Mouse (Mus musculus) heart, embryonic 12.5 days (tissue): ENCODE measurements at regions not wholly inside any gene's neighbourhood (a gene's known extent, or its start where the extent isn't known, plus 50 kb on each side); places are given as distances from the start of the nearest gene placed in this dataset.

Source experiments
- ATAC-seq: fragments of 200-750 bp; cut with Nextera tagmentation; 2 replicates; pipeline ENCODE4 v1.8.0; 2017; ENCODE audit warnings: moderate TSS enrichment, moderate library complexity; ENCODE audit not compliant: insufficient number of reproducible peaks, low FRiP score
- H3K27ac ChIP-seq: fragments of 300-500 bp; sonication (generic); 2 replicates; pipeline ENCODE4 v1.5.1; 2016; ENCODE audit warnings: mild to moderate bottlenecking, moderate library complexity; ENCODE audit not compliant: poor library complexity, severe bottlenecking
- H3K27me3 ChIP-seq: fragments of 300-500 bp; sonication (generic); replicated peaks from 2 replicates; pipeline ENCODE4 v1.6.1; 2016; ENCODE audit warnings: mild to moderate bottlenecking, moderate library complexity
- H3K36me3 ChIP-seq: fragments of 300-500 bp; sonication (generic); 2 replicates; pipeline ENCODE4 v1.6.1; 2016; ENCODE audit warnings: mild to moderate bottlenecking, moderate library complexity
- H3K4me1 ChIP-seq: fragments of 300-500 bp; sonication (generic); replicated peaks from 2 replicates; pipeline ENCODE4 v1.6.1; 2016; ENCODE audit warnings: mild to moderate bottlenecking
- H3K4me2 ChIP-seq: fragments of 300-500 bp; sonication (generic); 2 replicates; pipeline ENCODE4 v1.6.1; 2016; ENCODE audit warnings: mild to moderate bottlenecking, moderate library complexity
- H3K4me3 ChIP-seq: fragments of 300-500 bp; sonication (generic); 2 replicates; pipeline ENCODE4 v1.5.1; 2016; ENCODE audit warnings: mild to moderate bottlenecking
- H3K9ac ChIP-seq: fragments of 300-500 bp; sonication (generic); 2 replicates; pipeline ENCODE4 v1.6.1; 2016; ENCODE audit warnings: mild to moderate bottlenecking, moderate library complexity
- H3K9me3 ChIP-seq: fragments of 300-500 bp; sonication (generic); replicated peaks from 2 replicates; pipeline ENCODE4 v1.6.1; 2016; ENCODE audit warnings: mild to moderate bottlenecking, moderate library complexity
- WGBS: fragments of 180-500 bp; shearing (Covaris S2); methylation state at CpG from one replicate; pipeline ENCODE4 v1.1.7; 2016; 5-methylcytosine and 5-hydroxymethylcytosine counted together

GRCm38 (mm10) chr11:24391385-24391784 is 313.5 kb downstream of the Bcl11a start:
- Histone ChIP-seq H3K36me3 (no peaks in the 10 kb centered on the region), H3K27ac (no peak overlapping the region), H3K9ac (no peak overlapping the region), H3K4me3 (no peak overlapping the region), H3K4me1 (no peaks in the 10 kb centered on the region), H3K9me3 (no peaks in the 10 kb centered on the region), H3K4me2 (no peak overlapping the region), H3K27me3 (no peaks in the 10 kb centered on the region)
- no peak for ATAC-seq
- WGBS = 65% methylated on average over 1 of the region's 1 CpGs

GRCm38 (mm10) chr11:24395478-24395877 is 317.6 kb downstream of the Bcl11a start:
- H3K4me3 ChIP-seq = no peak overlapping the region
- 75% methylated on average over 2 of the region's 2 CpGs for WGBS
- H3K4me2 ChIP-seq = no peak overlapping the region
- H3K27me3 ChIP-seq = no peaks in the 10 kb centered on the region
- H3K9ac ChIP-seq = no peak overlapping the region
- H3K27ac ChIP-seq = no peak overlapping the region
- no peak for ATAC-seq
- no peaks in the 10 kb centered on the region for H3K9me3 ChIP-seq
- no peaks in the 10 kb centered on the region for H3K36me3 ChIP-seq
- H3K4me1 ChIP-seq = no peaks in the 10 kb centered on the region

GRCm38 (mm10) chr11:24396911-24397310 is 319.1 kb downstream of the Bcl11a start:
- no peaks in the 10 kb centered on the region for H3K36me3 ChIP-seq
- H3K4me1 ChIP-seq = no peaks in the 10 kb centered on the region
- H3K9ac ChIP-seq = no peak overlapping the region
- no peak overlapping the region for H3K27ac ChIP-seq
- WGBS = 79% methylated on average over 5 of the region's 5 CpGs
- no peak overlapping the region for H3K4me2 ChIP-seq
- H3K27me3 ChIP-seq = no peaks in the 10 kb centered on the region
- no peaks in the 10 kb centered on the region for H3K9me3 ChIP-seq
- no peak for ATAC-seq
- no peak overlapping the region for H3K4me3 ChIP-seq

GRCm38 (mm10) chr11:24397710-24398109 is 319.9 kb downstream of the Bcl11a start:
- H3K36me3 ChIP-seq = no peaks in the 10 kb centered on the region
- 57% methylated on average over 1 of the region's 1 CpGs for WGBS
- H3K4me3 ChIP-seq = no peak overlapping the region
- H3K9me3 ChIP-seq = no peaks in the 10 kb centered on the region
- no peak overlapping the region for H3K27ac ChIP-seq
- no peaks in the 10 kb centered on the region for H3K4me1 ChIP-seq
- ATAC-seq = no peak
- H3K4me2 ChIP-seq = no peak overlapping the region
- H3K27me3 ChIP-seq = no peaks in the 10 kb centered on the region
- H3K9ac ChIP-seq = no peak overlapping the region

- no peaks in the 10 kb centered on the region for H3K9me3 ChIP-seq
- no peaks in the 10 kb centered on the region for H3K27me3 ChIP-seq
- no peaks in the 10 kb centered on the region for H3K4me1 ChIP-seq
- H3K4me3 ChIP-seq = no peak overlapping the region
- no peak overlapping the region for H3K9ac ChIP-seq
- H3K4me2 ChIP-seq = no peak overlapping the region
- H3K36me3 ChIP-seq = no peaks in the 10 kb centered on the region
- WGBS = 83% methylated on average over 3 of the region's 3 CpGs
- no peak overlapping the region for H3K27ac ChIP-seq
- ATAC-seq = no peak
Observed at GRCm38 (mm10) chr11:24401151-24401550, 323.3 kb downstream of the Bcl11a start.

- Histone ChIP-seq H3K9ac (no peak overlapping the region), H3K4me3 (no peak overlapping the region), H3K4me2 (no peak overlapping the region), H3K9me3 (no peaks in the 10 kb centered on the region), H3K27me3 (no peaks in the 10 kb centered on the region), H3K4me1 (no peaks in the 10 kb centered on the region), H3K27ac (no peak overlapping the region), H3K36me3 (no peaks in the 10 kb centered on the region)
- WGBS = 55% methylated on average over 3 of the region's 3 CpGs
- no peak for ATAC-seq
Observed at GRCm38 (mm10) chr11:24402127-24402526, 324.3 kb downstream of the Bcl11a start.

GRCm38 (mm10) chr11:24414804-24415203 is 336.9 kb downstream of the Bcl11a start:
- no peaks in the 10 kb centered on the region for H3K4me1 ChIP-seq
- H3K4me2 ChIP-seq = no peak overlapping the region
- no peaks in the 10 kb centered on the region for H3K36me3 ChIP-seq
- no peak overlapping the region for H3K27ac ChIP-seq
- H3K9ac ChIP-seq = no peak overlapping the region
- H3K27me3 ChIP-seq = no peaks in the 10 kb centered on the region
- no peak overlapping the region for H3K4me3 ChIP-seq
- no peak for ATAC-seq
- H3K9me3 ChIP-seq = peaks cover 6% of the 10 kb centered on the region; the same call in 1 of the 2 replicates

GRCm38 (mm10) chr11:24422066-24422775 is 344.4 kb downstream of the Bcl11a start:
- no peaks in the 10 kb centered on the region for H3K27me3 ChIP-seq
- H3K4me1 ChIP-seq = 0 out of 2 replicates have a peak, but pooled peaks cover 5% of the 10 kb centered on the region
- no peak overlapping the region for H3K27ac ChIP-seq
- H3K9me3 ChIP-seq = peaks cover 6% of the 10 kb centered on the region; the same call in 1 of the 2 replicates
- H3K36me3 ChIP-seq = no peaks in the 10 kb centered on the region
- ATAC-seq = no peak
- no peak overlapping the region for H3K4me3 ChIP-seq
- 77% methylated on average over 10 of the region's 10 CpGs for WGBS
- no peak overlapping the region for H3K9ac ChIP-seq
- no peak overlapping the region for H3K4me2 ChIP-seq

GRCm38 (mm10) chr11:24423278-24423677 is 345.4 kb downstream of the Bcl11a start:
- H3K36me3 ChIP-seq = no peaks in the 10 kb centered on the region
- no peaks in the 10 kb centered on the region for H3K27me3 ChIP-seq
- H3K9ac ChIP-seq = no peak overlapping the region
- 0 out of 2 replicates have a peak, but pooled peaks cover 5% of the 10 kb centered on the region for H3K4me1 ChIP-seq
- no peaks in the 10 kb centered on the region for H3K9me3 ChIP-seq
- no peak overlapping the region for H3K4me2 ChIP-seq
- 69% methylated on average over 6 of the region's 6 CpGs for WGBS
- no peak overlapping the region for H3K4me3 ChIP-seq
- no peak for ATAC-seq
- no peak overlapping the region for H3K27ac ChIP-seq

GRCm38 (mm10) chr11:24426995-24427883 is 349.4 kb downstream of the Bcl11a start:
- Histone ChIP-seq H3K36me3 (no peaks in the 10 kb centered on the region), H3K27ac (no peak overlapping the region), H3K9me3 (no peaks in the 10 kb centered on the region), H3K9ac (no peak overlapping the region), H3K4me1 (no peaks in the 10 kb centered on the region), H3K4me2 (no peak overlapping the region), H3K27me3 (no peaks in the 10 kb centered on the region), H3K4me3 (no peak overlapping the region)
- ATAC-seq = no peak
- 30% methylated on average over 5 of the region's 5 CpGs for WGBS

GRCm38 (mm10) chr11:24448608-24449007 is 370.8 kb downstream of the Bcl11a start:
- 91% methylated on average over 1 of the region's 1 CpGs for WGBS
- H3K4me1 ChIP-seq = no peaks in the 10 kb centered on the region
- no peaks in the 10 kb centered on the region for H3K36me3 ChIP-seq
- H3K4me2 ChIP-seq = no peak overlapping the region
- no peak for ATAC-seq
- no peaks in the 10 kb centered on the region for H3K27me3 ChIP-seq
- no peaks in the 10 kb centered on the region; the same call in 1 of the 2 replicates for H3K9me3 ChIP-seq
- no peak overlapping the region for H3K4me3 ChIP-seq
- H3K27ac ChIP-seq = no peak overlapping the region
- H3K9ac ChIP-seq = no peak overlapping the region
